Mouse (Mus musculus): Measurements from ENCODE around the gene Stk19. TPM values are rescaled to one million over a fixed set of nuclear protein-coding genes. Genes with fewer than 3 reads are reported as not detected.

Gene Stk19
- 100 to 1,000 TPM in 20 of 26 experiments, 10 to 100 TPM in 6; 85.9 to 145 (median 116) TPM for total RNA-seq (2018; cell fraction: chromatin; rRNA removed)
- 10 to 100 TPM; 16.3 to 35.4 (median 28.1) TPM for total RNA-seq (2018; cell fraction: cytosol; rRNA removed)
- 100 to 1,000 TPM in 2 of 26 experiments, 10 to 100 TPM in 24; 46.0 to 106 (median 74.1) TPM for total RNA-seq (2018; cell fraction: nucleus; rRNA removed)
- polyA plus RNA-seq (2018) = 23.5 to 36.5 TPM (median 28.1 TPM) in 3 replicates

DNA sequence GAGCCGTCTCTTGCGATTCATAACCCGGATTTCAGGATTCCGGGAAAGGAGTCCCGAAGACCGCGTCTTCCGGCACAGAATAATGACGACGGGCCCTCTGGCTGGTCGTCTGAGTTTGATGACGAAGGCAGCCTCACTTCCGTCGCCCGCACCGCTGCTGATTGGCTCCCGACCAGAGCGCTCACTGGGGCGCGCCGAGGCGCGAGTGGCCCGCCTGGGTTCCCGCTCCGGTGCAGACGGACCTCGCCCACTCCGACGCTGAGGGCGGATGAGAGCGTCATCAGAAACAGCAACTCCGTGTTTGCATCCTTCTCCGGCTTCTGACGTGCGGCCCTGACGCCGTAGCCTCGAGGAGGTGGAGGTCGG is at the start of gene Stk19, which contains the start of gene Dxo:
Gene Stk19, minus strand, starts transcription at position 90 of the 366 bp plus-strand sequence.
Gene Dxo, plus strand, starts transcription at position 164 of the 366 bp plus-strand sequence.
- H3K27ac ChIP-seq = peak within 1 kb of the TSS; percentile 65
- H3K4me3 ChIP-seq (ENCODE audit: inconsistent target) = peak within 1 kb of the TSS; percentile 96
- peaks cover 52% of the 10 kb centered on the region for H3K79me2 ChIP-seq (ENCODE audit: inconsistent target)
- WGBS (ENCODE audit: missing documents) = 1% methylated on average over 34 of the region's 40 CpGs
- peaks cover 43% of the 10 kb centered on the region for H3K36me3 ChIP-seq (ENCODE audit: inconsistent target)

GRCm38 (mm10) chr17:34885615-34886014 is 48.9 kb upstream of the Stk19 start:
- no peak overlapping the region for H3K4me3 ChIP-seq (ENCODE audit: inconsistent target)
- 97% methylated on average over 3 of the region's 3 CpGs for WGBS (ENCODE audit: missing documents)
- no peak overlapping the region for H3K27ac ChIP-seq
- H3K36me3 ChIP-seq (ENCODE audit: inconsistent target) = no peaks in the 10 kb centered on the region
- no peaks in the 10 kb centered on the region for H3K79me2 ChIP-seq (ENCODE audit: inconsistent target)

DNA sequence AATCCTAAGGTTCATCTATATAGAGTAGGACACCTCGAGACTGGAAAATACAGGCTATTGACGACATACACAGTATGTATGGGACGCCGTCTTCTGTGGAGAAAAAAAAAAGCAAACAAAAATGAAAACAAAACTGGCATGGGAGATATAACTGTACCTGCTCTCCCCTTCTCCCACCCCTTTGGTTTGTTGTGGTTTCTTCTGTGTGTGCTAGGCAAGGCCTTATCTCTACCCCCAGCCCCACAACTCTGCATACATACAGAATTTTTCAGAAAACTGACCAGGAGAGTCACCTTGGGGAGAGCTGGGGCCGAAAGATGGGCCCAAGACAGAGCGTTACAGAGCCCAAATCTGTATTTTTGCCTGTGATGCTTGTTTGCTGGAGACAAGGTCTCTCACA is 48.0 kb upstream of the Stk19 start:
- no peaks in the 10 kb centered on the region for H3K36me3 ChIP-seq (ENCODE audit: inconsistent target)
- H3K4me3 ChIP-seq (ENCODE audit: inconsistent target) = no peak overlapping the region
- no peak overlapping the region for H3K27ac ChIP-seq
- no peaks in the 10 kb centered on the region for H3K79me2 ChIP-seq (ENCODE audit: inconsistent target)
- 95% methylated on average over 6 of the region's 6 CpGs for WGBS (ENCODE audit: missing documents)

DNA sequence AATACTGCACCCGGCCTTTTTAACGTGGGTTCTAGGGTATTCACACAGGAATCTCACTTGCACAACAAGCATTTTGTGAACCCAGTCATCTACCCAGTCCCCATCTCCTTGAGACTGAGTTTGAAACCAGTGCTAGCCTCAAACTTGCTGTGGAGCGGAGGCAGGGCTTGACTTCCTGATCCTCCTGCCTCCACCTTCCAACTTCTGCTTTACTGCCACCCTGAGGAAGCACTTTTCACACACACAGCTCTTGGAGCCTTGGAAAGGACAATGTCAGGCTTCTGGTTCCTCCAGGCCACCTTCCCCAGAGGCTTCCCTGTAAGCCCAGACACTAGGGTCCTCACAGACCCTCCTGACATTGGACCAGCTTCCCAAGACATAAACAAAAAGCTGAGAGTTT is 46.6 kb upstream of the Stk19 start:
- 23% methylated on average over 3 of the region's 3 CpGs for WGBS (ENCODE audit: missing documents)
- no peaks in the 10 kb centered on the region for H3K79me2 ChIP-seq (ENCODE audit: inconsistent target)
- peak overlapping the region; percentile 19 for H3K27ac ChIP-seq
- no peaks in the 10 kb centered on the region for H3K36me3 ChIP-seq (ENCODE audit: inconsistent target)
- H3K4me3 ChIP-seq (ENCODE audit: inconsistent target) = no peak overlapping the region

GRCm38 (mm10) chr17:34881683-34882310 is 45.1 kb upstream of the Stk19 start, which contains the start of gene Gm20547:
Gm20547 (minus strand) TSS chr17:34882042.
- 93% methylated on average over 14 of the region's 15 CpGs for WGBS (ENCODE audit: missing documents)
- no peak within 1 kb of the TSS for H3K4me3 ChIP-seq (ENCODE audit: inconsistent target)
- H3K27ac ChIP-seq = peak within 1 kb of the TSS; percentile 19; the same call in 1 of the 2 replicates
- H3K79me2 ChIP-seq (ENCODE audit: inconsistent target) = no peaks in the 10 kb centered on the region
- H3K36me3 ChIP-seq (ENCODE audit: inconsistent target) = no peaks in the 10 kb centered on the region

DNA sequence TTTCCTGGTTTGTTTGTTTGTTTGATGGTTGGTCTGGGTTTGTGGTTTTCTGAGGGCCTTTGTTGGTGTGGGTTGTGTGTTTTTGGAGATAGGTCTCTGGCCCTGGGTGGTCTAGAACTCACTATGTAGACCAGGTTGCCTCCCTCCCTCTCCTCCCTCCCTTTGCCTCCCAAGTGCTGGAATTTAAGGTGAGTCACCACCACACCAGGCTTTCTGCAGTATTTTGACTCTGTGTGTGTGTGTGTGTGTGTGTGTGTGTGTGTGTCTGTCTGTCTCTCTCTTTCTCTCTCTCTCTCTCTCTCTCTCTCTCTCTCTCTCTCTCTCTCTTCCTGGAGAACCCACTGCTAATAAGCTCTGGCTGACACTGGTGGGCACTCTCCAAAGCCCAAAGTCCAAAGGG is 44.4 kb upstream of the Stk19 start:
- no peak overlapping the region for H3K27ac ChIP-seq

GRCm38 (mm10) chr17:34879336-34879879 is 42.7 kb upstream of the Stk19 start, which contains the start of gene Zbtb12:
Zbtb12 (plus strand) TSS chr17:34879483.
- 42% methylated on average over 10 of the region's 11 CpGs for WGBS (ENCODE audit: missing documents)
- Histone ChIP-seq H3K36me3 (ENCODE audit: inconsistent target) (no peaks in the 10 kb centered on the region), H3K79me2 (ENCODE audit: inconsistent target) (no peaks in the 10 kb centered on the region), H3K27ac (0 out of 2 replicates have a peak within 1 kb of the TSS, but pooled peaks have one; percentile 12), H3K4me3 (ENCODE audit: inconsistent target) (no peak within 1 kb of the TSS)

More for the DNA sequence above, 44.4 kb upstream of the Stk19 start:
- Histone ChIP-seq H3K4me3 (ENCODE audit: inconsistent target) (no peak overlapping the region), H3K79me2 (ENCODE audit: inconsistent target) (no peaks in the 10 kb centered on the region), H3K36me3 (ENCODE audit: inconsistent target) (no peaks in the 10 kb centered on the region)

DNA sequence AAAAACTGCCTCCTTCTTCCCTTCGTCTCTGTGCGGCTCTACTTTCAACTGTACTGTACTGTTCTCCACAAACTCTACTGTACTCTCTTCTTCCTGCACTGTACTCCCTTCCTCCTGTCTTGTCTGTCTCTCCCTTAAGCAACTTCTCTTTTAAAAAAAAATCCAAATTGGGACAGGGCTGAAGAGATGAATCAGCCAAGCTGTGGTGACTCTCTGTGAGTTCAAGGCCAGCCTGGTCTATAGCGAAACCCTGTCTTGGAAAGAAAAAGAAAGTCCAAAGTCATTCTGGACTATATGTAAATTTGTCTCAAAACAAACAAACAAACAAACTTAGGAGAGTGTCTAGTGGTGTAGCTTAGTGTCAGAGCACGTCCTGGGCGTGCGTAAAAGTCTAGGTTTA is 37.6 kb upstream of the Stk19 start:
- WGBS (ENCODE audit: missing documents) = 96% methylated on average over 6 of the region's 6 CpGs

DNA sequence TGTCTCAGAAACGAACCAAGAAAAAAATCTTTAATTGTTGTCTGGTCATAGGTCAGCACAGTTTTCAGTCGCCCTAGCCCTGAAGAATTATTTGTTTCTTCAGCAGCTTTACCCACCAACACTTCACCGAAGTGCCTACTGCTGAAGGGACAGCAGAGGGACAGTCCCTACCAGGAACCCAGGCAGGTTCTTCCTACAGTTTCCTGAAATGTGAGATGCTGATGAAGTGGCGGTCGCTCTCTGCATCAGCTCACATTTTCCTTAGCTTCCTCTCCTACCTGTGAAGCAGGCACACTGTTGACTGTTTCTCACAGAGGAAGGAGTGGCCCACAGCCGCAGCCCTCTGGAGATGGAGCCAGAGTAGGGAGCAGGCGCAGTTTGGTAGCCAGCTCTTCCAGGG is 29.2 kb upstream of the Stk19 start:
- H3K4me3 ChIP-seq (ENCODE audit: inconsistent target) = no peak overlapping the region
- no peak overlapping the region for H3K27ac ChIP-seq
- WGBS (ENCODE audit: missing documents) = 63% methylated on average over 7 of the region's 7 CpGs
- no peaks in the 10 kb centered on the region; the same call in 1 of the 2 replicates for H3K79me2 ChIP-seq (ENCODE audit: inconsistent target)
- H3K36me3 ChIP-seq (ENCODE audit: inconsistent target) = no peaks in the 10 kb centered on the region

More for the DNA sequence above, 37.6 kb upstream of the Stk19 start:
- no peaks in the 10 kb centered on the region for H3K36me3 ChIP-seq (ENCODE audit: inconsistent target)
- no peak overlapping the region for H3K27ac ChIP-seq
- no peak overlapping the region for H3K4me3 ChIP-seq (ENCODE audit: inconsistent target)
- no peaks in the 10 kb centered on the region for H3K79me2 ChIP-seq (ENCODE audit: inconsistent target)

GRCm38 (mm10) chr17:34862416-34863081 is 25.8 kb upstream of the Stk19 start, which contains the start of gene Cfb:
Cfb (minus strand) TSS chr17:34862518.
- Histone ChIP-seq H3K36me3 (ENCODE audit: inconsistent target) (no peaks in the 10 kb centered on the region), H3K79me2 (ENCODE audit: inconsistent target) (no peaks in the 10 kb centered on the region; the same call in 1 of the 2 replicates), H3K27ac (no peak within 1 kb of the TSS), H3K4me3 (ENCODE audit: inconsistent target) (no peak within 1 kb of the TSS)
- 62% methylated on average over 8 of the region's 8 CpGs for WGBS (ENCODE audit: missing documents)

GRCm38 (mm10) chr17:34861704-34862415 is 25.1 kb upstream of the Stk19 start:
- 85% methylated on average over 13 of the region's 13 CpGs for WGBS (ENCODE audit: missing documents)
- H3K36me3 ChIP-seq (ENCODE audit: inconsistent target) = no peaks in the 10 kb centered on the region
- H3K4me3 ChIP-seq (ENCODE audit: inconsistent target) = no peak overlapping the region
- H3K27ac ChIP-seq = no peak overlapping the region
- H3K79me2 ChIP-seq (ENCODE audit: inconsistent target) = no peaks in the 10 kb centered on the region; the same call in 1 of the 2 replicates

- no peak overlapping the region for H3K4me3 ChIP-seq (ENCODE audit: inconsistent target)
- 87% methylated on average over 9 of the region's 9 CpGs for WGBS (ENCODE audit: missing documents)
- H3K27ac ChIP-seq = no peak overlapping the region
- H3K36me3 ChIP-seq (ENCODE audit: inconsistent target) = peaks cover 9% of the 10 kb centered on the region; the same call in 1 of the 2 replicates
- no peaks in the 10 kb centered on the region; the same call in 1 of the 2 replicates for H3K79me2 ChIP-seq (ENCODE audit: inconsistent target)
Measured at GRCm38 (mm10) chr17:34860514-34860913, 23.8 kb upstream of the Stk19 start.

GRCm38 (mm10) chr17:34858670-34859069 is 21.9 kb upstream of the Stk19 start:
- Histone ChIP-seq H3K79me2 (ENCODE audit: inconsistent target) (no peaks in the 10 kb centered on the region; the same call in 1 of the 2 replicates), H3K36me3 (ENCODE audit: inconsistent target) (peaks cover 27% of the 10 kb centered on the region), H3K27ac (no peak overlapping the region), H3K4me3 (ENCODE audit: inconsistent target) (no peak overlapping the region)
- 5% methylated on average over 4 of the region's 4 CpGs for WGBS (ENCODE audit: missing documents)

DNA sequence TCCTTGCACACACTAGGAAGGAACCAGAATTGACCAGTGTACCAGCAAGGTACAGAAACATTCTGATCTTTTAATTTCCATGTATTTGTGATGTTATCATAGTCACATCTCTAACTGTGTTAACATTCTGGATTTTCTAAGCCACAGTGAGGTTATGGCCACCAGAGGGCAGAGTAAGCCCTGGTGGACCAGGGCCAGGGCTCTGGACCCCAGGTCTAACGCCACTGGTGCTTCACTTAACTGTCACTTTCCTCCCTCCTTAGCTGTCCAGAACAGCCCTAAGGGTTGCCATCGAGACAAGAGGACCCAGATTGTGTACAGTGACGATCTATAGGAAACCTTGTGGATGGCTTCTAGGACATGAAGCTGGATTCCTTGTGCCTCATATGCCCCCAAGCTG is 19.1 kb upstream of the Stk19 start:
- Histone ChIP-seq H3K36me3 (ENCODE audit: inconsistent target) (peaks cover 44% of the 10 kb centered on the region), H3K4me3 (ENCODE audit: inconsistent target) (no peak overlapping the region), H3K79me2 (ENCODE audit: inconsistent target) (peaks cover 5% of the 10 kb centered on the region; the same call in 1 of the 2 replicates), H3K27ac (no peak overlapping the region)
- WGBS (ENCODE audit: missing documents) = 39% methylated on average over 3 of the region's 3 CpGs
